Mouse (Mus musculus) kidney, postnatal 25 days (tissue): ENCODE measurements at regions not wholly inside any gene's neighbourhood (a gene's known extent, or its start where the extent isn't known, plus 50 kb on each side); places are given as distances from the start of the nearest gene placed in this dataset.

Experiments used
- DNase-seq, 2 experiments: peaks; one replicate each; pipeline ENCODE4 v3.0.0; 2021; ENCODE audit warnings: mixed read lengths in 2 of 2

DNA sequence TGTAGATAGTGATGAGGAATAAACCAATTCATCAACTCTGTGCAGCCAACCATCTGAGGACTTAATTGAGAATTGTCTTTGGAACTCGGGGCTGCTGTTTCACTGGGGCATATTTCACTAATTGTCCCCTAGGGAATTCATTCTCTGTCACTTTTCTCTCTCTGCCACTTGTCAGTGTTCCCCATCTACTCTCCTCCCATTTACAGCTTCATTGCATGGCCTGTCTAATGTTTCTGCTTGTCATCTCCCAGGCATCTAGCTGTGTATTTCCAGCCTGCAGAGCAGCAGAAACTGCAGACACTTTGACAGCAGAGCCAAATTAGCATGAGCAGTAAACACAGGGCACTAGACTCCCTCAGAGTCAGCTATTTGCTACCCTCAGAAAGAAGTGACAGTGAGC lies 1105.2 kb downstream of the Ntrk3 start:
- DNase-seq, result no peak

DNA sequence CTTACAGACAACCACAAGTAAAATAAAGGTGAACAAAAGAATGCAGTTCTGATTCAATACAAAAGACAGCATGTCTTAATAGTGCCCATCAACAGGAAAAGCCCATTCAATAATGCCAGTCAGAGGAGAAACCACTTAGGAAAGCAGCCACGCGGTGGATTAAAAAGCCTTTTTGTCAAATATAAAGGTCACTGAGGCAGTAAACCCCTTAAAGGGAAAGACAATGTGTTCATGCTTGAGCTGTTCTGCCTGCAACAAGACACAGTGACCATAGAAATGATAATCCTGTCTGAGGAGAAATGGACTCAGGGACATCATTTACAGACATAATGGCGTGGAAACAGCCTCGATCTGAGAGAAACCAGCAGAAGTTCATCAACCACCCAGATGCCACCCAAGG lies 1114.3 kb downstream of the Ntrk3 start:
- no peak for DNase-seq

DNA sequence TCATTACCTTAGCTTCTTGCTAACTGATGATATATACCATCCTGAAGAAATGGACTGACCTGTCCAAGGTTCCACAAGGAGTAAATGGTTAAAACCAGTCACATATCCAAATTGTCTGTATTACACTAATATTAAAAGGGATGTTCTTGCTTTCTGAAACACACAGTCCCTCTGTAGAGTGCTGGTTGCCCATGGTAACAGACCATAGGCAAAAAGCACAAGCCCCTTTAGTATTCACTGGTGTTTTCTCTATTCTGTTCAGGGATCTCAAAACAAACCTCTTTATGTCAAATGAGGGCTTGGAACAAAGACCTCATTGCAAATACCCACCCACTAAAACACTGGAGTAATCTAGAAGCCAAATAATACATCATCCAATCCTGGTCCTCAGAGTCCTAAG lies 1114.9 kb downstream of the Ntrk3 start:
- DNase-seq, result no peak

DNA sequence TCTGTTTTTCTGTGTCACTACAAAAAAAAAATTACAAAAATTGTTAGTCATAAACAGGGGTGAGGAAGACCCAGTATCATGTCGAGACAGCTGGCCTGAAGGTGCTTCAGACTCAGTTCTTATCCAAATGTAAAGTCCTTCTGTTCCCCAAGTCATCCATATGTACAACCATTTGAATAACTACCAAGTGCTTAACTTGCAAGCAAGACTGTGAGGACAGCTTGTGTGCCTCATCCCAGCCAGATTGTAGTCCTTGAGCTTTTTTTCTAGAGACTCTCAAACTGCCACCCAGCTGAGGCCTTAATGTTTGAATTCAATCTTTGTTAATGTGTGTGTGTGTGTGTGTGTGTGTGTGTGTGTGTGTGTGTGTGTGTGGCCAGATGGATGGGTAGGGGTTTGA lies 1164.9 kb downstream of the Ntrk3 start:
- DNase-seq, result no peak

DNA sequence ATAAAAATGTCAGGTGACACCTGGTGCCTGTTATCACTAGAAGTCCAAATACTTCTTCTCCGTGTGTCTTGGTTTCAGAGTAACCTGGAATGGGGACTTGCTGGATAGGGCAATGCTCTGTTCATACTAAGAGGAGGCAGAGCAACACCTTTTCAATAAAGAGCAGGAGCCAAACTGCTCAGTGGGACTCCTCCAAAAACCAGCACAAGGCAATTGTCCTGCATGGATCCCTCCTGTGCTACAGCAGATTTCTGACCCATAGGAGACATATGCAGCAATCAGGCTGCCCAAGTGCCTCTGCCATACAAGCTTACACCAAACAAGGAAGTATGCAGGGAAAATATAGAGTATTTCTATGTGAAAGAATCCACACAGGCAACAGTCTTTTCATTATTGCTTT lies 1178.7 kb downstream of the Ntrk3 start:
- DNase-seq, result no peak

DNA sequence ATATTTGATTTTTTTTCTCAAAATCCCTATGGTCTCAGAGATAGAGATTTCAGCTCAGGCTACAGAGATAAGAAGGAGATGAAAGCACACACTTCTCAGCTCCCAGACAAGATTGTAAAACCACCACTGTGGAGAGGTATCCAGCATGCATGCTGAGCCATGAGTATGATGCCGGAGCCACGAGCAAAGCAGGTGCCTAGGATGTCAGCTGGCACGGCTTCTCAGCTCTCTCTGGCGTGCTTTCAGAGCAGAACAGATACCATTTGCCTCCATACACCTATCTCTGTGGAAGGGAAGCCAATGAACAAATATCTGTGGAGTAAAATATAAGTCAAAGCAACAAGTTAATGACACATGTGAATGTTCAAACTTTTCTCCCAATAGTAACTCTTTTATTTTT lies 1179.3 kb downstream of the Ntrk3 start:
- DNase-seq, result no peak

DNA sequence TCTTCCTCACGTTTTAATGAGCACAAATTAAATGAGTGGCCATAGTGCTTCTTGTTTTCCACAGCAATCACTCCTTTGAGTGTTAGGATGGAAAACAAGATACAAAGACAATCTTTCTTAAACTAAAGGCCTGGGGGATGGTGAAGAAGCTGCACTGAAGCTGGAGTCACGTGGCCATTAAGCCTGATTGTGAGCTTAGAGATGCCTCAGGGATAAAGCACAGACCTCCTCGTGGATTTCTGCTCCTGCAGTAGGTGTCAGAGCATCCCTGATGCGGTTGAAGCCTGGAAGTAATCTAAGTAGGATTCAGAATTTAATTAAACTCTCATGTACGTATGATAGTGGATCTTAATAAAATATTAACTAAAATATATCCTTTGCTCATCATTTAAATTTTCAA lies 1200.9 kb downstream of the Ntrk3 start:
- DNase-seq, result no peak

DNA sequence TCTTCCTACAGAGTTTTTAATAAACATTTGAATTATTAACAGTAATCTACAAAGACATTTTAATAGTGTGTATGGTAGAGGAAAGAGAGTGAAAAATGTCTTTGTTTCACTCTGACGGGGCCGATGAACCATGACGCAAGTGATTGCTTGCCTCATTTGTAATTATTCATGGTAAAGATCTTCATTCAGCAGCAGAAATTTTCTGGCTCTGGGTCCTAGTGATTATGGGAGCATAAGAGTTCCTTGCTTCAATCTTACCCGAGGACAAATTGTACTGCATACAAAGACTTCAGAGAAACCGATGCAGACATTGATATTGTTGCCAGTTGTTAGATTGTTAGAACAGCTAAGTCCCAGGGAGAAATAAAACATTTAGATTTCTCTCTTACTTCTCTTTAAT lies 1209.9 kb downstream of the Ntrk3 start:
- DNase-seq, result no peak

DNA sequence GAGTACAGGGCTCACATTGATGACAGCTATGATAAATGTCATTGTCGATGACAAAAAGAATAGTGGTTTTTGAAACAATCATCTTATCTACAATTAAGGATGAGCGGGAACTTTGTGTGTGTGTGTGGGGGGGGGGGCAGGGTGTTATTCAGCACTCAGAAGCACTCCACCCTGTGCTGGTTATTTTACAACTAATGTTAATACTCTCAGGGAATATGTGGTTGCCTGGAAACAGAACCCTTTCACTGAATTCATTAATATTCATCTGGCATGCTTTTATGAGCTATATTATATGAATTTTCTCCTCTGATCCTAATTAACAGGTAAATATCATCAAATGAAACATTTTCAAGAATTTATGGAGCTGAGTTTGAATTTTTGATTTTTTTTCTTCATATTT lies 1228.2 kb downstream of the Ntrk3 start:
- no peak for DNase-seq

DNA sequence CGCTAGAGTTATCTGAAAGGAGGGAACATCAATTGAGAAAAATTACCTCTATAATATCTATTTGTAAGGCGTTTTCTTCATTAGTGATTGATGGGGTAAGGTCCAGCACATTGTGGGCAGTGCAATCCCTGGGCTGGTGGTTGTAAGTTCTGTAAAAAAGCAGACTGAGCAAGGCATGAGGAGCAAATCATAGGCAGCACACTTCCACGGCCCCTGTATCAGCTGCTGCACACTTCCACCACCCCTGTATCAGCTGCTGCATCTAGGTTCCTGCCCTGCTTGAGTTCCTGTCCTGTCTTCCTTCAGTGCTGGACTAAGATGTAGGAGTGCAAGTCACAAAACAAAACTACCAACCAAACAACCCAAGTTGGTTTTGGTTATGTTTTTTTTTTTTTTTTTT lies 1230.2 kb downstream of the Ntrk3 start:
- DNase-seq, result no peak

DNA sequence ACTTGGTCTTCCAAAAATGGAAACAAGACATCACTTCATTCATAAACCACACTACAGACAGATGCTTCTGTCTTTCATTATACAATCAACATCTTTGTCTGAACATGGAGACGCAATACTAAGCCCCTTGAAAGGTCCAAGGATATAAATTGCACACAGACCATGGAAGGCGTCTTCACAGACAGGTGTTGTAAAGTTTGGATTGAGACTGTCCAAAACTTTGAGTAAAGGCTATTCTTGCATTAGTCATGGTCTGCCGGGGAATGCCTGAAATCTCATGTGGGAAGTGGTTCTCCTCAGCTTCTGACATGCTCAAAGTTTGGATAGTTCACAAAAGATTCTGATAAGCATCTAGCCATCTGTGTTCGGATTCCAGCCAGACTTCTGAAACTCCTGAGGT lies 1235.2 kb downstream of the Ntrk3 start:
- no peak for DNase-seq

DNA sequence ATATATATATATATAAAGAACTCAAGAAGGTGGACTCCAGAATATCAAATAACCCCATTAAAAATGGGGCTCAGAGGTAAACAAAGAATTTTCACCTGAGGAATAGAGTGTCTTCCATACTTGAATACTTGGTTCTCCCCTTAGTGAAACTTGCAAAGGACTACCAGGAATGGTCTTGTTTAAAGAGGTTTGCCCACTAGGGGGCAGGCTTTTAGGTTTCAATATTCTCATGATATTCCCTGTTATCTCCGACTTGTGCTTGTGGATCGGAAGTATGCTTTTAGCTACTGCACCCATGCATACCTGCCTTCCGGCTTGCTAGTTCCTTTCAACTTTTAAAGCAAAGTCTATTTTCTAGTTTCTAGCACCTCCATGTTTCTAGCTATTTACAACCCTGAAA lies 1242.7 kb downstream of the Ntrk3 start:
- peak in 1 of 2 experiments; percentile 14 for DNase-seq

DNA sequence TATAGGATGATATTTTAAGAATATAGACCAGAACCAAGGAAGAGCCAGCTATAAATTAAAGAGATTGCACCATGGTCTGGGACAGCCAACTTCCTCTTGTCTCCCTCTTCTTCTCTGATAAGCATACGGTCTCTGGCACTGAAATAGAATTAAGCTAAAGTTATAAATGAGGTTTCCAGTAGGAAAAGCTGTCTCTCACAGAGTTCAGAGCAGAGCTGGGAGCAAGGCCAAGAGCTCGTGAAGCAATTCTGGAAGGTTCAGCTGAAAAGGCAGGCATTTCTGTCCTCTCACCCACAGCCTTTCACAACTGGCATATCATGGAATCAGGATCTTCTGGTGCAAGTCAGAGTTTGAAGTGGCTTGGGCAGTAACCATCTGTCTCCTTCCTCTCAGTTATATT lies 1247.8 kb downstream of the Agbl1 start:
- DNase-seq, result no peak

DNA sequence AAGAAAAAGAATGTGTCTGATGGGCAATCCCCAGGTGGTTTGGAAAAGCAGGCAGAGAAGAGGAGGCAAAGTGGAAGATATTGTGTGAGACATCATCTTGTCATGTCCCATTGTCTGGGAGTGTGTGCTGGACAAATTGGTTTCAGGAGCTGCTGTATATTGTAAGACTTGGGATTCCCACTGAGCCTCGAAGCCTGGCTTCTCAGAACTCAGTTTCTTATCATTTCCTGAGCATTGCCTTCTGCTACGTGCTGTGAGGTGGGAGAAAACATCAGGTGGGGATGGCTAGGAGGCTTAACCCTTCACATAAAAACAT lies 1216.3 kb downstream of the Agbl1 start:
- no peak for DNase-seq

DNA sequence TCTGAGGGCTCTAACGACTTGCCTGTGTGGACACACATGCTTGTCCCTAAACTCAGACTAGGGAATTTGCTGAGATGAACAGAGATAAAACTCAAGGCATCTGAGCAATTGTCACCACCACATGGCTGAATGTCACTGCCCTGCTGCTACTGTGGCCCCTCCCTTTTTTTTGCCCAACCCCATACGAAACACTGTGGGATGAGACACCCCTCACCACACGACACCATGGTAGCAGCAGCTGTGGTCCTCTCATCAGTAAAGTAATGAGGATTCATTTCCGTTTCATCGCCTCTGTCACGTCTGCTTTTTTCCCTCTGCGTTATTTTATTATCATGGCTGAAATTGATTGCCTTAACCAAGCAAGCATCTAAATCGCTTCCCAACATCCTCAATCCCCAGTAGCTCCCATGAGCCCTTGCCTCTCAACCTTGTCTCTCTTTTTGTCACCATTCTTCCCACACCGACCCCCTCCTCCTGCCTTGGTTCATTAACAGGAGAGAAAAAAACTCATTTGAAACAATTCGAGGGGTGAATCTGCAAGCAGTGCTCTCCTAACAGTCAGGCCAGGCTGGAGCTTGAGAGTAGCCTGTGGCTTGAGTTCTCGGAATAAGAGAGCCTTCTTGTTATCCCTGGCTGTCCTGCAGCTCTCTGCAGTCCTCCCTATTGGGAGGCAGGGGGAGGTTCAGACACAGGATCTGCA lies 1215.8 kb downstream of the Agbl1 start:
- DNase-seq, result no peak

DNA sequence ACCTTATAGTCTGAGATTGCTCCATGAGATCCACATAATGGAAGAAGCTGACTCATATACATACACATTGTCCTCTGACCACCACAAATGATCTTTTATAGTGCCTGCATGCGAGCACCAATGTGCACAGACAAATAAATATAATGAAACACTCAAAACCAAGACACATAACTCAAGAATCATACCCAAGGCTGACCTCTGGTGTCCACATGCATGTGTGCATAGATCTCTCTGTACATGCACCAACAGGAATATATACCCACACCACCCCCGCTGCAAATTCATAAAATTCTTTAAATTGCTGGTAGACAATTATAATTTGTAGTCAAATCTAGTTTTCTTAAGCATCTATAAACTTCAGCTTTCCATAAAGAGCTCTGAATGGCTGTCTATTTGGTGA lies 1211.9 kb downstream of the Agbl1 start:
- DNase-seq, result peak in 1 of 2 experiments; percentile 22

DNA sequence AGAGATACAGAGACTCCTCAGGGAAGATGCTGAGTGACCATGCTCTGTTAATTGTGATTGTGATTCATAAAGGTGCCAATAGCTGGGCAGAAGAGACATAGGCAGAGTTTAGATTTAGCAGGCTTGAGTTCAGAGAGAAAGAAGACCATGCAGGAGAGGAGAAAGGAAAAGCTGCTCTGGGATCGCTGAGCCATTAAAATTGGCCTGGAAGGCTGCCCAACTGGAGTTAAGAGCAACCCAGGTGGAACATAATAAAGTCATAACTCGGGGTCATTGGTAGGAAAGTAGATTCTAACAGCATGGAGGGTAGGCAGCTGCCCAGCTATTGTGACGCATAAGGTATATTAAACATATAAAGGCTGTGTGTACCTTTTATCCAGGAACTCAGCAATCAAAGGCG lies 1183.9 kb downstream of the Agbl1 start:
- peak; percentile 57 to 64 for DNase-seq
